Mouse (Mus musculus) CH12.LX (cell line): ENCODE data around the gene Rasal3. TPM values are rescaled to one million over a fixed set of nuclear protein-coding genes. Genes with fewer than 3 reads are reported as not detected.
A peak's percentile ranks its signal among the peaks of the same experiment; 100 is the strongest.

Experiments
- DNase-seq: peaks from one replicate; pipeline ENCODE4 v3.0.0-alpha.2; 2013; ENCODE audit errors: extremely low read depth
- H3K27ac ChIP-seq: 2 replicates; pipeline ENCODE4 v1.5.1; 2012; ENCODE audit warnings: low read depth, mild to moderate bottlenecking, control low read depth, moderate library complexity; ENCODE audit not compliant: insufficient read depth
- H3K27me3 ChIP-seq: replicated peaks from 2 replicates; pipeline ENCODE3; 2012; ENCODE audit warnings: inconsistent platforms
- H3K36me3 ChIP-seq, 2 experiments: replicated peaks in 1 of 2; 2 replicates each; pipeline versions ENCODE3 to v1.6.1; 2012; ENCODE audit warnings: inconsistent platforms in 1 of 2, low read length in 1 of 2, mild to moderate bottlenecking in 1 of 2, mixed read lengths in 1 of 2, moderate library complexity in 1 of 2; ENCODE audit not compliant: control insufficient read depth in 1 of 2, insufficient read depth in 1 of 2
- H3K4me1 ChIP-seq, 2 experiments: 2 replicates each; pipeline ENCODE4 v1.6.1; 2012; ENCODE audit warnings: inconsistent platforms in 1 of 2, moderate library complexity in 1 of 2; ENCODE audit not compliant: insufficient read depth in 2 of 2, control insufficient read depth in 1 of 2
- H3K4me2 ChIP-seq: 2 replicates; pipeline ENCODE4 v1.6.1; 2012; ENCODE audit warnings: low read depth, mild to moderate bottlenecking, control low read depth; ENCODE audit not compliant: poor library complexity, insufficient read depth, severe bottlenecking
- H3K4me3 ChIP-seq, 3 experiments: fragments of 150-350 bp in 1 of 3; sonication (generic) in 1 of 3; replicated peaks in 1 of 3; 2 replicates each; pipeline versions ENCODE3 to v1.5.1; 2011 to 2012; ENCODE audit warnings: low read depth in 2 of 3, low read length in 2 of 3, mild to moderate bottlenecking in 2 of 3, moderate library complexity in 2 of 3, control low read depth in 1 of 3, improper control_type of control experiment in 1 of 3, inconsistent platforms in 1 of 3, mixed read lengths in 1 of 3; ENCODE audit not compliant: poor library complexity in 1 of 3
- H3K79me2 ChIP-seq: replicated peaks from 2 replicates; pipeline ENCODE4 v1.6.1; 2012; ENCODE audit warnings: mild to moderate bottlenecking, moderate library complexity; ENCODE audit not compliant: control insufficient read depth, poor library complexity, insufficient read depth, severe bottlenecking; ENCODE audit errors: extremely low read depth
- H3K9ac ChIP-seq: 2 replicates; pipeline ENCODE4 v1.6.1; 2012; ENCODE audit warnings: low read depth, mild to moderate bottlenecking, control low read depth, moderate library complexity; ENCODE audit not compliant: insufficient read depth
- H3K9me3 ChIP-seq: replicated peaks from 2 replicates; pipeline ENCODE3; 2012; ENCODE audit warnings: low read length, inconsistent platforms, mixed read lengths
- BHLHE40 ChIP-seq: IDR thresholded peaks from 2 replicates; pipeline ENCODE4 v1.6.1; 2011; ENCODE audit warnings: mild to moderate bottlenecking, low read depth, low read length, improper control_type of control experiment
- CHD2 ChIP-seq: IDR thresholded peaks from 2 replicates; pipeline ENCODE4 v1.6.1; 2011; ENCODE audit warnings: low read length, improper control_type of control experiment
- CTCF ChIP-seq, 2 experiments: IDR thresholded peaks in 1 of 2; conservative IDR thresholded peaks in 1 of 2; 2 replicates each; pipeline ENCODE4 v1.5.1; 2011 to 2012; ENCODE audit warnings: low read depth in 2 of 2, low read length in 2 of 2, improper control_type of control experiment in 1 of 2, inconsistent platforms in 1 of 2, mild to moderate bottlenecking in 1 of 2, moderate library complexity in 1 of 2
- E2F4 ChIP-seq: IDR thresholded peaks from 2 replicates; pipeline ENCODE4 v1.6.1; 2011; ENCODE audit warnings: low read depth, low read length, improper control_type of control experiment; ENCODE audit not compliant: insufficient replicate concordance
- ELF1 ChIP-seq: IDR thresholded peaks from 2 replicates; pipeline ENCODE4 v1.6.1; 2014; ENCODE audit warnings: low read depth, mild to moderate bottlenecking, inconsistent platforms, low read length, improper control_type of control experiment
- EP300 ChIP-seq: IDR thresholded peaks from 2 replicates; pipeline ENCODE4 v1.6.1; 2011; ENCODE audit warnings: low read length, improper control_type of control experiment
- ETS1 ChIP-seq: conservative IDR thresholded peaks from 2 replicates; pipeline ENCODE4 v1.6.1; 2012; ENCODE audit warnings: low read depth, mild to moderate bottlenecking, inconsistent platforms, low read length, improper control_type of control experiment, moderate library complexity
- GABPA ChIP-seq: IDR thresholded peaks from 2 replicates; pipeline ENCODE4 v1.6.1; 2012; ENCODE audit warnings: low read depth, low read length, improper control_type of control experiment, inconsistent platforms; ENCODE audit not compliant: insufficient replicate concordance
- HCFC1 ChIP-seq: IDR thresholded peaks from 2 replicates; pipeline ENCODE4 v1.6.1; 2012; ENCODE audit warnings: low read depth, mild to moderate bottlenecking, inconsistent platforms, low read length, improper control_type of control experiment
- JUND ChIP-seq: conservative IDR thresholded peaks from 2 replicates; pipeline ENCODE4 v1.6.1; 2011; ENCODE audit warnings: low read depth, low read length, improper control_type of control experiment
- KAT2A ChIP-seq: IDR thresholded peaks from 2 replicates; pipeline ENCODE4 v1.6.1; 2012; ENCODE audit warnings: low read length, improper control_type of control experiment, inconsistent platforms; ENCODE audit not compliant: insufficient replicate concordance
- MAFK ChIP-seq: IDR thresholded peaks from 2 replicates; pipeline ENCODE4 v1.6.1; 2011; ENCODE audit warnings: low read length, improper control_type of control experiment; ENCODE audit not compliant: insufficient replicate concordance
- MAX ChIP-seq: IDR thresholded peaks from 2 replicates; pipeline ENCODE4 v1.6.1; 2011; ENCODE audit warnings: low read length, improper control_type of control experiment
- MAZ ChIP-seq: IDR thresholded peaks from 2 replicates; pipeline ENCODE4 v1.6.1; 2012; ENCODE audit warnings: low read depth, mild to moderate bottlenecking, inconsistent platforms, low read length, improper control_type of control experiment, moderate library complexity
- MEF2A ChIP-seq: IDR thresholded peaks from 2 replicates; pipeline ENCODE4 v1.6.1; 2014; ENCODE audit warnings: low read depth, mild to moderate bottlenecking, inconsistent platforms, low read length, improper control_type of control experiment, borderline replicate concordance
- MXI1 ChIP-seq: IDR thresholded peaks from 2 replicates; pipeline ENCODE4 v1.6.1; 2011; ENCODE audit warnings: mild to moderate bottlenecking, low read depth, low read length, improper control_type of control experiment
- NELFE ChIP-seq: IDR thresholded peaks from 2 replicates; pipeline ENCODE4 v1.6.1; 2011; ENCODE audit warnings: low read depth, low read length, improper control_type of control experiment
- NRF1 ChIP-seq: IDR thresholded peaks from 2 replicates; pipeline ENCODE4 v1.6.1; 2014; ENCODE audit warnings: low read depth, mild to moderate bottlenecking, inconsistent platforms, low read length, improper control_type of control experiment, moderate library complexity
- POLR2A ChIP-seq: IDR thresholded peaks from 2 replicates; pipeline ENCODE4 v1.6.1; 2011; ENCODE audit warnings: low read depth, mild to moderate bottlenecking, improper control_type of control experiment, low read length
- POLR2AphosphoS2 ChIP-seq: IDR thresholded peaks from 2 replicates; pipeline ENCODE4 v1.6.1; 2011; ENCODE audit warnings: low read depth, low read length, improper control_type of control experiment
- RAD21 ChIP-seq: IDR thresholded peaks from 2 replicates; pipeline ENCODE4 v1.6.1; 2011; ENCODE audit warnings: low read depth, mild to moderate bottlenecking, low read length, improper control_type of control experiment, moderate library complexity
- RCOR1 ChIP-seq: conservative IDR thresholded peaks from 2 replicates; pipeline ENCODE4 v1.6.1; 2012; ENCODE audit warnings: low read depth, mild to moderate bottlenecking, inconsistent platforms, low read length, improper control_type of control experiment
- SIN3A ChIP-seq: IDR thresholded peaks from 2 replicates; pipeline ENCODE4 v1.6.1; 2012; ENCODE audit warnings: low read length, improper control_type of control experiment, inconsistent platforms
- SMC3 ChIP-seq: IDR thresholded peaks from 2 replicates; pipeline ENCODE4 v1.6.1; 2011; ENCODE audit warnings: low read depth, low read length, improper control_type of control experiment
- UBTF ChIP-seq: IDR thresholded peaks from 2 replicates; pipeline ENCODE4 v1.6.1; 2012; ENCODE audit warnings: low read depth, mild to moderate bottlenecking, inconsistent platforms, low read length, improper control_type of control experiment, moderate library complexity
- USF2 ChIP-seq: conservative IDR thresholded peaks from 2 replicates; pipeline ENCODE4 v1.6.1; 2011; ENCODE audit warnings: low read depth, low read length, improper control_type of control experiment
- ZC3H11A ChIP-seq: IDR thresholded peaks from 2 replicates; pipeline ENCODE4 v1.6.1; 2012; ENCODE audit warnings: low read depth, mild to moderate bottlenecking, inconsistent platforms, low read length, improper control_type of control experiment
- ZKSCAN1 ChIP-seq: IDR thresholded peaks from 2 replicates; pipeline ENCODE4 v1.6.1; 2012; ENCODE audit warnings: low read depth, inconsistent platforms, low read length, improper control_type of control experiment, borderline replicate concordance
- ZMIZ1 ChIP-seq: IDR thresholded peaks from 2 replicates; pipeline ENCODE4 v1.6.1; 2012; ENCODE audit warnings: low read depth, mild to moderate bottlenecking, inconsistent platforms, low read length, improper control_type of control experiment
- ZNF384 ChIP-seq: IDR thresholded peaks from 2 replicates; pipeline ENCODE4 v1.6.1; 2012; ENCODE audit warnings: low read depth, low read length, improper control_type of control experiment, inconsistent platforms
- dilution Hi-C: fragments of 300-500 bp; cut with MboI; formaldehyde crosslinking; loops from 2 replicates; pipeline ENCODE4 v1.14.3; 2020; ENCODE audit warnings: low sequenced_read_pairs; ENCODE audit not compliant: extremely low pct_unique_long_range_greater_than_20kb, extremely low pct_ligation_motif_present
- in situ Hi-C: fragments of 300-500 bp; cut with MboI; formaldehyde crosslinking; loops from 3 replicates; pipeline ENCODE4 v1.14.3; 2019; ENCODE audit warnings: low sequenced_read_pairs, low pct_ligation_motif_present, low pct_unique_long_range_greater_than_20kb, mixed read lengths
- polyA plus RNA-seq: library from polyadenylated mRNA; unstranded; fragments of >175 nt; gene quantifications from 2 replicates; pipeline ENCODE4 v1.2.1, GENCODE M21; 2012; ENCODE audit warnings: low read depth; ENCODE audit not compliant: insufficient read length
- total RNA-seq, 2 experiments: library from RNA; depleted of rRNA; stranded (reverse); fragments of 300-350 nt in 1 of 2; fragments of >200 nt in 1 of 2; gene quantifications; 2 replicates each; pipeline ENCODE4 v1.2.3; 2012 to 2014

Gene Rasal3
- total and polyA plus RNA-seq, 3 experiments = 18.1 to 83.2 (median 27.5) TPM

DNA sequence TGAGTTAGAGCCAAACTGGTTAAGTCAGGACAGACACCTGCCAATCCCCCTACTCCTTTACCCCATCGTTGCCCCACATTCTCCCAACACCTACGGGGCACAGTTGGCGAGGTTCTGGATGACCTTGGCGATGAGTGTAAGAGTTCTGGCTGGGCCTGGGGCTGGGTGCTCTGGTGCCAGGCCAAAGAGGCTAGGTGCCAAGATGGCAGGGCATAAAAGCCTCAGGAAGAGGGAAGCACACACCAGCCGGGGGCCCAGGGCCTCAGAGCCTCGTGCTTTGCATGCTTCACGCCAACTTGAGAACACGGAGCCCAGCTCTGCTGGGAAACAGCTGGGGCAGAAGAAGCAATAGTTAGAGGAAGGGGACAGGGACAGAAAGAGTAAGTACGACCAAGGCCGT, 9.4 kb downstream of the Rasal3 start:
- no peak for TF ChIP-seq EP300
- TF ChIP-seq CHD2 = no peak
- TF ChIP-seq MAZ = no peak
- no peak for TF ChIP-seq MAX
- TF ChIP-seq ETS1 = no peak
- dilution Hi-C loops = no loop called here
- no peak overlapping the region for H3K4me2 ChIP-seq
- in situ Hi-C loops = no loop called here
- H3K79me2 ChIP-seq = no peaks in the 10 kb centered on the region
- peaks cover 0 to 6% of the 10 kb centered on the region in 2 experiments; a peak in 3 of 4 replicates for H3K4me1 ChIP-seq
- no peak for DNase-seq
- H3K27ac ChIP-seq = no peak overlapping the region
- H3K27me3 ChIP-seq = no peaks in the 10 kb centered on the region
- H3K9me3 ChIP-seq = no peaks in the 10 kb centered on the region
- H3K9ac ChIP-seq = no peak overlapping the region
- no peak overlapping the region for H3K4me3 ChIP-seq
- H3K36me3 ChIP-seq = peaks cover 75 to 92% of the 10 kb centered on the region in 2 experiments

DNA sequence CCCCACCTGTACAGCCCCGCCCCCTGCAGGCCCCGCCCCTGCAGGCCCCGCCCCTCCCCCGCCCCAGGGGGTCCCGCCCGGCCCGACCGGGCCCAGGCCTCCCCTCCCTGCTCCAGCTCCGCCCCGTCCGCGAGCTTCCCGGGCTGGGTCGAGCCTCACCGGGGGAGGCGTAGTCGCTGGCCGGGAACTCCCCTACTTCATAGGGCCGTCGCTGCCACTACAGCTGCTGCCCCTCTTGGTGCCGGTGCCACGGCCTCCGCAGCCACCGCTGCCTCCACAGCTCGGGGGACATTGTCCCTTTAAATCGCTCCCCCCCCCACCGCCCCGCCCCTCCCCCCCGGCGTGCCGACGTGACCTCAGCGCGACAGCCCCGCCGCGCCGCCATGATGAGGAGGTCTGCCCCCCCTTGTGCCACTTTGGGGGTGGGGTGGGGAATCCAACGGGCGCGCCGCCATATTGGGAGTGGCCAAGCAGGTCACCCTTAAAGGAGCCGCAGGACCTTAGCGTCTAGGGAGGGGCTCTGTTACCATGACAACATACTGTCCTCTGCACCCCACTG, 14.2 kb downstream of the Rasal3 start, which contains the start of gene Wiz:
Gene Wiz, minus strand, starts transcription at position 339 of the 559 bp plus-strand sequence.
- no peaks in the 10 kb centered on the region for H3K27me3 ChIP-seq
- H3K9me3 ChIP-seq = no peaks in the 10 kb centered on the region
- TF ChIP-seq MAZ = peak; percentile 98
- no peak for TF ChIP-seq RAD21
- peak; percentile 47; the same call in 1 of the 2 replicates for TF ChIP-seq KAT2A
- peak; percentile 84 for TF ChIP-seq CHD2
- TF ChIP-seq ZNF384 = no peak
- no peak for TF ChIP-seq E2F4
- no peak for TF ChIP-seq SMC3
- no peak for TF ChIP-seq UBTF
- peak; percentile 44; the same call in 1 of the 2 replicates for TF ChIP-seq SIN3A
- TF ChIP-seq ELF1 = 0 out of 2 replicates have a peak, but pooled peaks have one; percentile 7
- no peak for TF ChIP-seq CTCF (conservative IDR thresholded peaks at IDR 0.05 in 1 of 2, IDR thresholded peaks at IDR 0.05 in 1 of 2; ENCODE audit: low read depth in 2 of 2, low read length in 2 of 2)
- no peak for TF ChIP-seq NELFE
- peak; percentile 50; the same call in 1 of the 2 replicates for TF ChIP-seq POLR2A
- TF ChIP-seq RCOR1 = no peak; the same call in 1 of the 2 replicates
- no peak for TF ChIP-seq JUND
- peak; percentile 64; the same call in 1 of the 2 replicates for TF ChIP-seq MXI1
- no peak for TF ChIP-seq USF2
- TF ChIP-seq ZKSCAN1 = no peak
- TF ChIP-seq MEF2A = no peak; the same call in 1 of the 2 replicates
- no peak for TF ChIP-seq MAFK
- peak; percentile 89 for TF ChIP-seq HCFC1
- no peak for TF ChIP-seq BHLHE40
- no peak for TF ChIP-seq ZMIZ1
- peak; percentile 80 for TF ChIP-seq NRF1
- no peak for TF ChIP-seq MAX
- TF ChIP-seq GABPA = no peak; the same call in 1 of the 2 replicates
- TF ChIP-seq POLR2AphosphoS2 = no peak
- TF ChIP-seq ZC3H11A = no peak
- H3K9ac ChIP-seq = peak within 1 kb of the TSS; percentile 81
- peak within 1 kb of the TSS; percentile 72 for H3K27ac ChIP-seq
- H3K4me3 ChIP-seq = peak within 1 kb of the TSS; percentile 53 to 81 (median 63)
- H3K36me3 ChIP-seq = peaks cover 34 to 47% of the 10 kb centered on the region in 2 experiments
- in situ Hi-C loops = no loop called here
- DNase-seq = peak; percentile 90
- peaks cover 9 to 29% of the 10 kb centered on the region in 2 experiments for H3K4me1 ChIP-seq
- dilution Hi-C loops = no loop called here
- H3K4me2 ChIP-seq = peak within 1 kb of the TSS; percentile 59
- no peaks in the 10 kb centered on the region for H3K79me2 ChIP-seq
